Mouse (Mus musculus): ENCODE data around the gene Dip2c.

GRCm38 (mm10) chr13:9426267-9426666 is 149.9 kb downstream of the Dip2c start:
- TF ChIP-seq EP300 (IDR thresholded peaks at IDR 0.05; ENCODE audit: low read length) (no peak), ELF1 (IDR thresholded peaks at IDR 0.05; ENCODE audit: low read depth, low read length) (no peak), RAD21 (IDR thresholded peaks at IDR 0.05; ENCODE audit: low read depth, low read length) (no peak), POLR2A (IDR thresholded peaks at IDR 0.05; ENCODE audit: low read depth, low read length) (no peak), NELFE (IDR thresholded peaks at IDR 0.05; ENCODE audit: low read depth, low read length) (no peak), CTCF (conservative IDR thresholded peaks at IDR 0.05 in 1 of 2, IDR thresholded peaks at IDR 0.05 in 1 of 2; ENCODE audit: low read depth in 2 of 2, low read length in 2 of 2) (no peak), NRF1 (IDR thresholded peaks at IDR 0.05; ENCODE audit: low read depth, low read length) (no peak), CHD1 (IDR thresholded peaks at IDR 0.05; ENCODE audit: low read depth, low read length) (no peak)
